Mouse (Mus musculus) embryo, embryonic 10.5 days (tissue): Measurements from ENCODE around the gene Gm5431.

Source experiments
- DNase-seq: peaks from one replicate; pipeline ENCODE4 v3.0.0-alpha.2; 2015; ENCODE audit warnings: low spot score

The Gm5431 gene

GRCm38 (mm10) chr11:48838879-48839680 is 62.9 kb downstream of the Gm5431 start:
- DNase-seq, result no peak

GRCm38 (mm10) chr11:48838181-48838797 is 63.7 kb downstream of the Gm5431 start:
- DNase-seq, result peak; percentile 59
